Mouse (Mus musculus) midbrain, postnatal 0 days (tissue): ENCODE data around the gene Jdp2. TPM values are rescaled to one million over a fixed set of nuclear protein-coding genes. Genes with fewer than 3 reads are reported as not detected.

Source experiments
- ATAC-seq: fragments of 200-750 bp; cut with Nextera tagmentation; 2 replicates; pipeline ENCODE4 v1.8.0; 2017; ENCODE audit warnings: moderate number of reproducible peaks, mild to moderate bottlenecking, moderate TSS enrichment, moderate library complexity; ENCODE audit not compliant: low FRiP score
- DNase-seq: peaks from one replicate; pipeline ENCODE4 v3.0.0-alpha.2; 2015; ENCODE audit warnings: low spot score
- H3K27ac ChIP-seq: fragments of 300-500 bp; sonication (generic); 2 replicates; pipeline ENCODE4 v1.5.1; 2014; ENCODE audit warnings: low read depth, mild to moderate bottlenecking, low read length, mixed read lengths
- H3K27me3 ChIP-seq: fragments of 300-500 bp; sonication (generic); 2 replicates; pipeline ENCODE4 v1.6.1; 2014; ENCODE audit warnings: low read length, control low read depth, mixed read lengths; ENCODE audit not compliant: insufficient read depth
- H3K36me3 ChIP-seq: fragments of 300-500 bp; sonication (generic); 2 replicates; pipeline ENCODE4 v1.6.1; 2014; ENCODE audit warnings: low read length, control low read depth, mixed read lengths; ENCODE audit not compliant: insufficient read depth
- H3K4me1 ChIP-seq: fragments of 300-500 bp; sonication (generic); 2 replicates; pipeline ENCODE4 v1.6.1; 2014; ENCODE audit warnings: mild to moderate bottlenecking, control low read depth, antibody characterized with exemption, low read length, mixed read lengths; ENCODE audit not compliant: insufficient read depth
- H3K4me2 ChIP-seq: fragments of 300-500 bp; sonication (generic); 2 replicates; pipeline ENCODE4 v1.6.1; 2014; ENCODE audit warnings: low read depth, mild to moderate bottlenecking, low read length, mixed read lengths; ENCODE audit not compliant: poor library complexity, severe bottlenecking
- H3K4me3 ChIP-seq: fragments of 300-500 bp; sonication (generic); 2 replicates; pipeline ENCODE4 v1.5.1; 2014; ENCODE audit warnings: low read depth, mild to moderate bottlenecking, low read length, moderate library complexity
- H3K9ac ChIP-seq: fragments of 300-500 bp; sonication (generic); replicated peaks from 2 replicates; pipeline ENCODE4 v1.6.1; 2014; ENCODE audit warnings: mild to moderate bottlenecking, low read length, moderate library complexity, mixed read lengths; ENCODE audit not compliant: poor library complexity, severe bottlenecking
- H3K9me3 ChIP-seq: fragments of 300-500 bp; sonication (generic); 2 replicates; pipeline ENCODE4 v1.6.1; 2016; ENCODE audit warnings: low read length, control low read depth
- CTCF ChIP-seq: IDR thresholded peaks from 2 replicates; pipeline ENCODE4 v1.5.1; 2016; ENCODE audit warnings: antibody characterized with exemption, mild to moderate bottlenecking
- WGBS: fragments of 180-500 bp; shearing (Covaris S2); extraction: QIAGEN DNeasy Blood & Tissue Kit; methylation state at CpG from one replicate; pipeline ENCODE4 v1.1.7; 2014; 5-methylcytosine and 5-hydroxymethylcytosine counted together
- polyA plus RNA-seq: library from polyadenylated mRNA; unstranded; fragments of >200 nt; fragmentation: Nextera tagmentation; extraction: Ambion mirVana; gene quantifications from 2 replicates; pipeline ENCODE4 v1.2.1, GENCODE M21; 2015
- total RNA-seq: library from RNA; depleted of rRNA; stranded (reverse); fragments of >200 nt; gene quantifications from 2 replicates; pipeline ENCODE4 v1.2.3, GENCODE M21; 2014

Jdp2 gene
- total and polyA plus RNA-seq, 2 experiments from 2014 or later, result 1.0 to 18.4 TPM

DNA sequence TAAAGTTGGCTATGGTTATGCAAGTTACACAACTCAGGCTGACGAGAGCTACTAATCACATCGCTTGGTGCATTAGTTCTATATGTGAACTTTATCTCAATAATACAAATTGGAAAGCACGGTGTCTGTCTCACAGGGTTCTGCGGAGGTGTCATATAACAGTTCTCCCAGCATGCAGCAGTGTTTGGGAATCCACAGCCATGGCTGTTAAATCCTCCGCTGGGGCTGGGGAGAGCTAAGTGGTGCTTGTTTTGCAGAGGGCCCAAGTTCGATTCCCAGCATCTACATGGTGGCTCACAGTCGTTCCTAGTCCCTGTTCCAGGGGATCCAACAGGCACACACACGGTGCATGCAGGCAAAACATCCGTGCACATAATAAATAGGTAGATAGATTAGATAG, 19.1 kb downstream of the Jdp2 start:
- no peak overlapping the region for H3K9ac ChIP-seq
- peaks cover 11% of the 10 kb centered on the region; the same call in 1 of the 2 replicates for H3K36me3 ChIP-seq
- ATAC-seq (no peak), DNase-seq (no peak)
- H3K4me1 ChIP-seq, result peaks cover 2% of the 10 kb centered on the region; the same call in 1 of the 2 replicates
- no peak for TF ChIP-seq CTCF
- no peaks in the 10 kb centered on the region for H3K27me3 ChIP-seq
- no peaks in the 10 kb centered on the region for H3K9me3 ChIP-seq
- 86% methylated on average over 9 of the region's 9 CpGs for WGBS
- H3K4me2 ChIP-seq, result no peak overlapping the region
- H3K27ac ChIP-seq, result no peak overlapping the region
- no peak overlapping the region for H3K4me3 ChIP-seq

- peaks cover 11% of the 10 kb centered on the region; the same call in 1 of the 2 replicates for H3K36me3 ChIP-seq
- H3K9ac ChIP-seq, result no peak overlapping the region
- ATAC-seq (no peak), DNase-seq (no peak)
- no peak overlapping the region for H3K4me3 ChIP-seq
- no peaks in the 10 kb centered on the region for H3K27me3 ChIP-seq
- no peak overlapping the region for H3K27ac ChIP-seq
- H3K4me2 ChIP-seq, result no peak overlapping the region
- peaks cover 2% of the 10 kb centered on the region; the same call in 1 of the 2 replicates for H3K4me1 ChIP-seq
- no peaks in the 10 kb centered on the region for H3K9me3 ChIP-seq
- TF ChIP-seq CTCF, result no peak
- WGBS, result 77% methylated on average over 5 of the region's 5 CpGs
Observed at GRCm38 (mm10) chr12:85618430-85618829, 19.6 kb downstream of the Jdp2 start.

DNA sequence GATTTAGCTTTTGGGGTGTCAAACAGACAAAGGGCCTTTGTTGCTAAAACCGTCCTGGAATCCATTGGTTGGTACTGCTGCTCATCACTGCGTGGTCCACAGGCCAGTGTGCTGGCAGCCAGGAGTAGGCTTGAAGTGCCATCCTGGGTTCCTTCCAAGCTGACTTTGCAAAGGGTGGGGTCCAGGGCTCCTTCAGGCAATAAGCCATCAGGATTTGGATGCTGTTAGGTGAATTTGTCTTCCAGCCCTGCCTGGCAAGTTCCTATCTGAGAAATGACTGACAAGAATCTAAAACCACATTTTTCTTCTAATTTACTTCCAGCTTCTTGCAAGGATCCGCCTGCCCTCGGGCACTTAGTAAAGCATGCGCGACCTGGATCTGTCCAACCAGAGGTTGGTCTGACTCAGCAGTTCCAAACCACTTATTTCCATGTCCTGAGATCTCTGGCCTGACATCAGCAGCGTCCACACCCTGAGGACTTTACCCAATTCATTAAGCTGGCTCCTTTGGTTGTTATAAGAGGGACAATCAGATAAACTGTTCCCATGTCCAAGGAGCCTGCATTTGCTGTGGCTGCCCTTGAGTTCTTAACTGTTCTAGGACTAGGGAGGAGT, 20.6 kb downstream of the Jdp2 start:
- peaks cover 11% of the 10 kb centered on the region; the same call in 1 of the 2 replicates for H3K36me3 ChIP-seq
- H3K9ac ChIP-seq, result no peak overlapping the region
- WGBS, result 77% methylated on average over 7 of the region's 7 CpGs
- TF ChIP-seq CTCF, result no peak
- H3K27ac ChIP-seq, result peak overlapping the region; percentile 44; the same call in 1 of the 2 replicates
- ATAC-seq (no peak), DNase-seq (peak; percentile 54)
- no peak overlapping the region for H3K4me3 ChIP-seq
- no peaks in the 10 kb centered on the region for H3K27me3 ChIP-seq
- no peaks in the 10 kb centered on the region for H3K9me3 ChIP-seq
- H3K4me1 ChIP-seq, result peaks cover 2% of the 10 kb centered on the region; the same call in 1 of the 2 replicates
- H3K4me2 ChIP-seq, result no peak overlapping the region

- Histone ChIP-seq H3K36me3 (peaks cover 8% of the 10 kb centered on the region; the same call in 1 of the 2 replicates), H3K9ac (no peak overlapping the region), H3K27ac (no peak overlapping the region; the same call in 1 of the 2 replicates), H3K4me1 (peaks cover 2% of the 10 kb centered on the region; the same call in 1 of the 2 replicates), H3K4me2 (no peak overlapping the region), H3K9me3 (no peaks in the 10 kb centered on the region), H3K27me3 (no peaks in the 10 kb centered on the region), H3K4me3 (no peak overlapping the region)
- DNase-seq, result peak; percentile 80
- no peak for TF ChIP-seq CTCF
- no peak for ATAC-seq
- WGBS, result 38% methylated on average over 11 of the region's 11 CpGs
Observed at GRCm38 (mm10) chr12:85619898-85620443, 21.1 kb downstream of the Jdp2 start.

GRCm38 (mm10) chr12:85621027-85621426, 22.2 kb downstream of the Jdp2 start:
- Histone ChIP-seq H3K9ac (no peak overlapping the region), H3K36me3 (peaks cover 4% of the 10 kb centered on the region; the same call in 1 of the 2 replicates), H3K4me2 (no peak overlapping the region), H3K27me3 (no peaks in the 10 kb centered on the region), H3K4me1 (peaks cover 2% of the 10 kb centered on the region; the same call in 1 of the 2 replicates), H3K27ac (0 out of 2 replicates have a peak overlapping the region, but pooled peaks have one; percentile 51), H3K9me3 (no peaks in the 10 kb centered on the region), H3K4me3 (no peak overlapping the region)
- no peak for TF ChIP-seq CTCF
- no peak for ATAC-seq
- WGBS, result 51% methylated on average over 6 of the region's 6 CpGs
- no peak for DNase-seq

- WGBS, result 80% methylated on average over 4 of the region's 4 CpGs
- no peak overlapping the region for H3K27ac ChIP-seq
Observed at GRCm38 (mm10) chr12:85621673-85622072, 22.8 kb downstream of the Jdp2 start.

More at GRCm38 (mm10) chr12:85621673-85622072, 22.8 kb downstream of the Jdp2 start:
- Histone ChIP-seq H3K4me1 (peaks cover 2% of the 10 kb centered on the region; the same call in 1 of the 2 replicates), H3K9ac (no peak overlapping the region), H3K27me3 (no peaks in the 10 kb centered on the region), H3K9me3 (no peaks in the 10 kb centered on the region), H3K4me2 (no peak overlapping the region), H3K36me3 (peaks cover 4% of the 10 kb centered on the region; the same call in 1 of the 2 replicates), H3K4me3 (no peak overlapping the region)
- TF ChIP-seq CTCF, result no peak
- DNase-seq (no peak), ATAC-seq (no peak)
